Mouse (Mus musculus) induced T-regulatory cell, adult 2 months (primary cell): ENCODE results near the gene Acp5.

ENCODE experiments used
- DNase-seq: peaks from one replicate; pipeline ENCODE4 v3.0.0-alpha.2; 2012; ENCODE audit warnings: low read depth

Gene Acp5

DNA sequence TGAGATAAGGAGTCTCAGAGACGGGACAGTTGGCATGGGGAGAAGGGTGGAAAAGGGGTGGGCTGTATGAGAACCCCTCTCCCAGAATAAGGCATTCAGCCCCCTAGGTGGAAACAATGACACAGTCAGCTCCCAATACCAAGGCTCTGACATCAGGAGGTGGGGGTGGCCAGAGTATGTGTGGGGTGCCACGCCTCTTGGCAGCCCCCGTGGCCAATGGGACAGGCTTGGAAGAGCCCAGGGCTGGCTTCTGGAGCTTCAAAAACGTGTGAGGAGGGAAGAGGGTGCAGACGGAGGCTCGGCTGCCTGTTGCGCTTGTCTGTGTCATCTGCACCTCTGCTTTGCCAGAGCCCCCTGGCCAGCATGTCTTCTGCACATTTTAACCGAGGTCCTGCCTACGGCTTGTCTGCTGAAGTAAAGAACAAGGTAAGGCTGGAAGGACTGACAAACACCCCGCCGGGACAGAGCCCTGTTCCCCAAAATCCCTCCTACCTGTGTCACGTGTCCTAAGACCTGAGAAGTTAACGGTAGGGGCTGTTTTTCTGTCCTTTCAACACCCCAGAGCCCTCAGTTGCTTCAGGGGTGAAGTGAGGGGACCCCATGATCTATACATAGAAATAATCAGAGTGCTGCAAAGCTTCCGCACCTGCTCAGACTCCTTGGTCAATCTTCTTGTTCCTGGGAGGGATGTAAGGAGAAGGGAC is 36.4 kb downstream of the Acp5 start, which contains the start of gene Cnn1:
Gene Cnn1, plus strand, starts transcription at position 224 of the 704 bp plus-strand sequence.
- peak; percentile 15 for DNase-seq

DNA sequence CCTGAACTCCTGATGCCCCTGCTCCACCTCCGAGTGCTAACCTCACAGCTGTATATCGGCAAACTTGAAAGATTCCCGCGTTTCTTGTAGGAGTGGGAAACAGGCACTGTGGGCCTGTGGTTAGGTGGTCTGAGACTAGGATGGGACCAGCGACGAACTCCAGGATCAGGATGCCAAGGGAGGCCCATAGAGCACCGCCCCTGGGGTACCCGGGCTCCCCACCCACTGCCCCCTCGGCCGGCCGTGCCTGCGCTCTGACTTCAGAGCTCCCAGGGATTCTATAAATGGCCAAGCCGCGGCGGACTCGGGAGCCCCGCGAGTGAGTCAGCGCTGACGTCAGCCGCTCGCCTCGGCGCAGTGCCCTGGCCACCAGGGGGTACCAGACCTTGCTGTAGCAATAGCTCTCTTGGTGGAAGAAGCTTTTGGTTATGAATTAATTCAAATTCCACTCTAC is 39.6 kb downstream of the Acp5 start:
- DNase-seq: peak; percentile 87

DNA sequence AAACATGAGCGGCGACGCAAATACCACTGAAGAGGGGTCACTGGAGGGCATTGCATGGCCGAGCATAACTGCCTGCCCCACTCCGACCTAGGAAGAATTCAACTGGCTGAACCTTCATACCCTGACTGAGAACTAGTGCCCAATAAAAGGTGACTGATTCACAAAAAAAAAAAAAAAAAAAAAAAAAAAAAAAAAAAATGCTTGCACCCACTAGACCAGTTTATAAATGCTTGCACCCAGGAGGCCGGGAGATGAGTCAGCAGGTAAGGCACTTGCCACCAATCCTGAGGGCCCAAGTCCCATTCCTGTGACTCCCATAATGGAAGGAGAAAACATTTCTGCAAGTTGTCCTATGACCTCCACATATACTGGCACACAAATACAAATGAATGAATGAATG is 42.8 kb downstream of the Acp5 start:
- DNase-seq: no peak

DNA sequence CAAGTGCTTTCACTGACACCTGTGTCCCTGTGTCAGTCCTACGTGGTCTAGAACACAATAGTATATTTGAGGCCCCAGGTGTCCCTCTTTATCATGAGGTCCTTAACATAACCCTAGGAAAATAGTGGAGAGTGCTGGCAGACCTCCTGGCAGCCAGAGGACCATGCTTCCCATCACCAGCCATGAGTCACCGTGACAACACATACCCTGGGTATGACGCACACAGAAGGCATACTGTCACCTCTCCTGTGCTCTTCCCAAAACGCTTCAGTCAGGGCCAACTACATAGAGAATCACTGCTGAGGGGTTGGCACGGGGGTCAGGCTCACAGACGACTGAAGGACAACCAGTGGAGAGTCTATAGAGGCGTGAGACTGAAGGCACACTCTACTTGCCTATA is 45.5 kb downstream of the Acp5 start:
- no peak for DNase-seq

GRCm38 (mm10) chr9:22089281-22089680 is 46.2 kb downstream of the Acp5 start:
- no peak for DNase-seq

- peak; percentile 17 for DNase-seq
These were observed 48.4 kb downstream of the Acp5 start for GRCm38 (mm10) chr9:22087034-22087618.

- DNase-seq: no peak
These were observed 49.5 kb downstream of the Acp5 start for GRCm38 (mm10) chr9:22086012-22086411.

GRCm38 (mm10) chr9:22085022-22085834 is 50.3 kb downstream of the Acp5 start, which contains the start of gene Ecsit:
Gene Ecsit, minus strand, starts transcription at chr9:22085438.
- DNase-seq: peak; percentile 98

- DNase-seq: no peak
These were observed 50.9 kb downstream of the Acp5 start for GRCm38 (mm10) chr9:22084667-22085021.
